Mouse (Mus musculus): ENCODE results near the gene Dpp7. TPM values are rescaled to one million over a fixed set of nuclear protein-coding genes. Genes with fewer than 3 reads are reported as not detected.

Gene Dpp7
- total RNA-seq, 2 experiments from 2014 or later: 32.2 to 33.9 TPM

DNA sequence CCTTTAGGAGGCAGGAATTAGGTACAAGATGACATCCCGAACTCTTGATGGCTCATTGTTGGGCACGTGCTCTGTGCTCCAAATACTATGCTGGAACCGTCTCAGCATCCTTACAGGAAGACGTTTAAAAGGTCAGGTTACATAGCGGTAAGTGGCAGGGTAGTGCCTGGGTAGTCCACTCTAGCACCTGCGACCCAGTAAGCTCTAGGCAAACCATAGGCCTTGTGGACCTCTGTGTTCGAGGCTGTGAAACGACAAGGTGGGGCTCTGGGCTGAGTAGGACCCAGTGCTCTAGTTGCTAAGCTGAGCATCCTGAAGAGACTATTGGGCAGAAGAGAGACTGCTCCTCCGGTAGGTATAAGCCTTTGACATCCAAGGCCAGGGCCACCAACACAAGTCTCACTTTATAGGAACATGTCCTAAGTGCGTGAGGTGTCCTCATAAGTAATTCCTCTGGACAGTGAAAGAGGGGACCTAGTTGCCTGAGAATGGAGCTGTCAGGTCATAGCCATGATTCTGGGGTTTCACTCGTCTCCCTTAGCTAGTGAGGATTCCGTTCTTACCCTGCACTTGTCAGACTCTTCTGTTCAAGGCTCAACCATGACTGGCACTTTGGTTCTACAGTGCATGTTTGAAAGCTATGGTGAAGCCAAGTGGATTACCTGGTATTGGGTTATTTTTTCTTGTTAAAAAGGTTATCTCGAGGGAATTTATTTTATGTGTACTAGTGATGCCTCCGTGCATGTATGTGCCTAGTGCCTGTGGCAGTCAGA lies 50.4 kb downstream of the Dpp7 start:
- Histone ChIP-seq H3K4me3 (no peak overlapping the region; the same call in 1 of the 2 replicates), H3K27ac (peak overlapping the region; percentile 20; the same call in 1 of the 2 replicates)
- DNase-seq (ENCODE audit: extremely low spot score in 1 of 2, low spot score in 2 of 2): peak in 1 of 2 experiments; percentile 13
- TF ChIP-seq CTCF (IDR thresholded peaks at IDR 0.05): no peak
- intact Hi-C loops (cut with DNase I): no loop called here

DNA sequence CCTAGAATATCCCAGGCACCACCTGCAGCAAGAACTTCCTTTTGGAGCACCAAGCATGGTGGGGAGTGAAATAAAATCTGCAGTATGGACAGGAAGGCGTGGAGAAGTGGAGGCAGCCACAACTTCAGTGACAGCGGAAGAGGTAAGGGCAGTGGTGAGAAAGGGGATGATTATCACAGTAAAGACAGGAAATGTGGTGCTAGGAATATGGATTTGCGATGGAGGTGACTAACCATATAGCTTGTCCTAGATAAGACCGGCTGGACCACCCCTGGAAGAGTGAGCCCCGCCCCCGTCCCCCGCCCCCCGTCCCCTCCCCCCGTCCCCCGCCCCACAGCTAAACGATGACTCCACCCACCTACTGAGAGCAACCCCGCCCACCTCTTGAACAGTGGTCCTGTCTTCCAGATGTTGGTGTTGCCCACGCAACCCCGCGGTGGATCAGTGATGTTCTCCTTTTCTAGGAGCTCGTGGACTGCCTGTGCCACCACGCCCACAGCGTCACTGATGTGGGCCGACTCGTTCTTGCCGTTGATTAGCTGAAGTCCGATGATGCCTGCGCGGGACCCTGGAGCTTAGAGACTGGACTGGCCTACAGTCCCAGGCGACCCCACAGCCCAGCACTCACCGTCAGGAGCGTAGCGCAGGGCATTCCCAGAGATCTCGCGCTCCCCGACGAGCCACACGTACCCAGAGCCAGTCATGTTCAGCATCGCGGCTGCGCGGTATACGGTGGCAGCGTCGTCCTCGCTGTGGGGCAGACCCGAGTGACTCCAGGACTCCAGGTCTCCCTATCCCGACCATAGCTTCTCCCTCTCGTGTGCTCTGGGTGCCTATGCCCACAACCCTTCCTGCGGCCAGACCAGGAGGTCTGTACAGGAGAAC lies 51.3 kb downstream of the Dpp7 start:
- DNase-seq (ENCODE audit: extremely low spot score in 1 of 2, low spot score in 2 of 2): peak in 1 of 2 experiments; percentile 55
- peak overlapping the region; percentile 24; the same call in 1 of the 2 replicates for H3K27ac ChIP-seq
- intact Hi-C loops (cut with DNase I): no loop called here
- TF ChIP-seq CTCF (IDR thresholded peaks at IDR 0.05): no peak
- peak overlapping the region; percentile 34 for H3K4me3 ChIP-seq

DNA sequence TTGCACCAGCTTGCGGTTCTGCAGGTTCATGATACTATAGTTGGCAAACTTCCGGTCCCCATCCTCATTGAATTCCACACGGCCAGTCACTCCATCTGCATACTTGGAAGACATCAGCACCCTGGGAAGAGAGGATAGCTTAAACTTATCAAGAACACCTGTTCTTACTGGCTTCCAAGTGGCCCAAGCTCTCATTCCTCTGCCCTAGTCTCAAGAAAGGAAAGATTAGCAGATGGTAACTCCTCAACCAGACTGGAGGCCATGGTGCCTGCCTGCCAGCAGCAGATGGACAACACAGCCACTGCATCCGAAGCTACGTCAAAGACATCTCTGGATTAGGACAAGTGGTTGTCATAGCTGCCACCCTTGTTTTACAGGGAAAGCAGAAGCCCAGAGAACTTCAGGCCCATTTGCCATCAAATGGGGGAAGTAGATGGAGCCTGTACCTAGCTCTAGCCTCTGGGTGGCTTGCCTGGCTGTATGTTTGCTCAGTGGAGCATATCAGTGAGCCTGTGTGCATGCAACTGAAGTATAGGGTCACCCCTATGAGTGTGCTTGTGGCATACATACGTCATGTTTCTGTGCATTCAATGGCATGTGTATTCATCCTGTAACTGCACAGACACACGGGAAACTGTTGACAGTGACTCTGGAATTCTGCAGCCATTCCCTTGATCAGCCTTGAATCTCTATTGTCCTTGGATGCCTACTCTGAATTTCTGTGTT lies 52.1 kb downstream of the Dpp7 start:
- H3K27ac ChIP-seq: 0 out of 2 replicates have a peak overlapping the region, but pooled peaks have one; percentile 24
- no peak for DNase-seq (ENCODE audit: extremely low spot score in 1 of 2, low spot score in 2 of 2)
- no peak for TF ChIP-seq CTCF (IDR thresholded peaks at IDR 0.05)
- intact Hi-C loops (cut with DNase I): no loop called here
- no peak overlapping the region for H3K4me3 ChIP-seq

DNA sequence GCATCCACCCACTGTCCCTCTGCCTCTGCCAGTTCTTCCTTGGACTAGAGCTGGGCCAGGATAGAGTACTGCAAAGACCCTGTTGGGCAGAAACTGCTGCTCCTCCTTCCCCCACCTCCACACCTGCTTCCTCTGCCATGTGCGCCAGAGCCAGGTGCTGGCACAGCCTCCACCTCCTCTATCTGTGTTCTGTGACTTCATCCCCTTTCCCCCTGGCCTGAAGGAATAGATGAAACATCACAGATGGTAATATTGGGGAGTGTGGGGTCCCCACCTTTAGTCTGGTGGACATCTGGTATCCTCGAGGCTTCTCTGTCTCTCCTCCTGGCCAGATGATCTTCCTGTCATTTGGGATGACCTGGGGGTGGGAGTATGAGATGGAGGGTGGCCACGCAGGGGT lies 52.7 kb downstream of the Dpp7 start:
- H3K4me3 ChIP-seq: no peak overlapping the region
- no peak for DNase-seq (ENCODE audit: extremely low spot score in 1 of 2, low spot score in 2 of 2)
- intact Hi-C loops (cut with DNase I): no loop called here
- H3K27ac ChIP-seq: no peak overlapping the region
- no peak for TF ChIP-seq CTCF (IDR thresholded peaks at IDR 0.05)

Other genes starting within 250 kb of the Dpp7 start
- 10 to 100 TPM; 20.2 to 21.7 TPM for gene Nrarp, start 175.6 kb downstream of the Dpp7 start, total RNA-seq (2021)
- gene Tor4a, start 159.5 kb downstream of the Dpp7 start, total RNA-seq (2021): 1 to 10 TPM; 2.0 to 2.2 TPM
- 10 to 100 TPM; 53.4 to 64.3 TPM for gene Nelfb, start 144.9 kb downstream of the Dpp7 start, total RNA-seq (2021)
- gene Stpg3, start 141.7 kb downstream of the Dpp7 start, total RNA-seq (2021): not detected
- gene Fam166a, start 137.6 kb downstream of the Dpp7 start, total RNA-seq (2021): not detected
- gene Tubb4b, start 131.7 kb downstream of the Dpp7 start, total RNA-seq (2021): 100 to 1,000 TPM; 317 to 329 TPM
- gene Slc34a3, start 122.0 kb downstream of the Dpp7 start, total RNA-seq (2021): not detected
- gene Rnf224, start 119.6 kb downstream of the Dpp7 start, total RNA-seq (2021): not detected
- 100 to 1,000 TPM; 249 to 270 TPM for gene Rnf208, start 114.1 kb downstream of the Dpp7 start, total RNA-seq (2021)
- not detected for gene Cysrt1, start 113.9 kb downstream of the Dpp7 start, total RNA-seq (2021)
- 1 to 10 TPM; 1.4 to 2.7 TPM for gene AL732309.1, start 109.5 kb downstream of the Dpp7 start, total RNA-seq (2021)
- gene Tmem203, start 100.9 kb downstream of the Dpp7 start, total RNA-seq (2021): 10 to 100 TPM; 35.6 to 41.6 TPM
- 10 to 100 TPM; 20.9 to 21.8 TPM for gene Tprn, start 93.7 kb downstream of the Dpp7 start, total RNA-seq (2021)
- gene Ssna1, start 83.9 kb downstream of the Dpp7 start, total RNA-seq (2021): 10 to 100 TPM; 65.6 to 65.9 TPM
- gene Anapc2, start 83.9 kb downstream of the Dpp7 start, total RNA-seq (2021): 10 to 100 TPM; 87.1 to 90.3 TPM
- gene Tmem210, start 68.2 kb downstream of the Dpp7 start, total RNA-seq (2021): not detected
- gene Lrrc26, start 66.4 kb downstream of the Dpp7 start, total RNA-seq (2021): not detected
- 100 to 1,000 TPM; 452 to 457 TPM for gene Grin1, start 37.2 kb downstream of the Dpp7 start, total RNA-seq (2021)
- gene Man1b1, start 24.0 kb downstream of the Dpp7 start, total RNA-seq (2021): 10 to 100 TPM; 56.0 to 62.4 TPM
- 10 to 100 TPM; 15.8 to 24.9 TPM for gene Uap1l1, start 9.3 kb upstream of the Dpp7 start, total RNA-seq (2021)
- 1 to 10 TPM; 2.1 to 2.7 TPM for gene Sapcd2, start 16.0 kb upstream of the Dpp7 start, total RNA-seq (2021)
- gene Entpd2, start 39.5 kb upstream of the Dpp7 start, total RNA-seq (2021): 10 to 100 TPM; 11.5 to 13.1 TPM
- 100 to 1,000 TPM; 337 to 366 TPM for gene Npdc1, start 43.0 kb upstream of the Dpp7 start, total RNA-seq (2021)
- gene Fut7, start 66.9 kb upstream of the Dpp7 start, total RNA-seq (2021): under 1 TPM in 1 of 2 experiments, not detected in 1; 0.43 TPM
- 100 to 1,000 TPM; 160 to 168 TPM for gene Abca2, start 72.3 kb upstream of the Dpp7 start, total RNA-seq (2021)
- not detected for gene Clic3, start 100.5 kb upstream of the Dpp7 start, total RNA-seq (2021)
- gene Paxx, start 104.7 kb upstream of the Dpp7 start, total RNA-seq (2021): 10 to 100 TPM; 65.9 to 75.3 TPM
- 1,000 to 10,000 TPM; 1,632 to 2,529 TPM for gene Ptgds, start 113.7 kb upstream of the Dpp7 start, total RNA-seq (2021)
- not detected for gene Lcn12, start 137.6 kb upstream of the Dpp7 start, total RNA-seq (2021)
- gene Fbxw5, start 144.4 kb upstream of the Dpp7 start, total RNA-seq (2021): 100 to 1,000 TPM; 120 to 122 TPM
- gene C8g, start 145.4 kb upstream of the Dpp7 start, total RNA-seq (2021): 1 to 10 TPM; 1.4 to 1.5 TPM
- gene Traf2, start 190.6 kb upstream of the Dpp7 start, total RNA-seq (2021): 10 to 100 TPM; 10.4 to 11.0 TPM
- 100 to 1,000 TPM; 190 to 202 TPM for gene Edf1, start 201.5 kb upstream of the Dpp7 start, total RNA-seq (2021)
- gene Mamdc4, start 218.5 kb upstream of the Dpp7 start, total RNA-seq (2021): 1 to 10 TPM; 1.8 to 2.6 TPM
- 10 to 100 TPM; 64.0 to 70.5 TPM for gene Phpt1, start 218.9 kb upstream of the Dpp7 start, total RNA-seq (2021)
- gene Ajm1, start 225.4 kb upstream of the Dpp7 start, total RNA-seq (2021): 100 to 1,000 TPM; 102 to 104 TPM

Measured in left cerebral cortex, adult 2 months (tissue).